Mouse (Mus musculus) liver, embryonic 14.5 days (tissue): ENCODE data around the gene Unc50.

Experiments used
- CTCF ChIP-seq: IDR thresholded peaks from 2 replicates; pipeline ENCODE4 v1.5.1; 2016; ENCODE audit warnings: antibody characterized with exemption, low read depth, control low read depth
- EP300 ChIP-seq: IDR thresholded peaks from 2 replicates; pipeline ENCODE4 v1.6.1; 2016; ENCODE audit warnings: antibody characterized with exemption, low read depth

GRCm38 (mm10) chr1:37407228-37407627 lies 22.7 kb upstream of the Unc50 start:
- TF ChIP-seq CTCF = no peak
- TF ChIP-seq EP300 = no peak
